Mouse (Mus musculus): Measurements from ENCODE around the gene Diablo. TPM values are rescaled to one million over a fixed set of nuclear protein-coding genes. Genes with fewer than 3 reads are reported as not detected.

The Diablo gene
- total and polyA plus RNA-seq, 2 experiments from 2014 or later, result 99.4 to 105 TPM

DNA sequence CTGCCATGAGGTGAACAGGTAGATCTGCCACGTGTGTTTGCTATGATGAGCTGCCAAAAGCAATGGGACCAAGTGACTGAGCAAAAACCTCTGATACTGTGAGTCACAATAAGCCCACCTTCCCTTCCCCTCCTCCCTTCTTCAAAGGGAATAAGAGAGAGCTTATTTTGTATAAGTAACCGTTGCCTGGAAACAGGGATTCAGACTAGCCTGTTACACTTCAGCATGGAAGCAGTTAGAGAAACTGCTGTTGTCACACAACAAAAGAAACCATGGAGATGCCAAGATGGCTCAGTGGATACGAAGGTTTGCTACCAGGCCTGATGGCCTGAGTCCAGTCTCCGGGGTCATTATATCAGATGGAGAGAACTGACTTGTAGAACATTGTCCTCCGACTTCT, 50.2 kb downstream of the Diablo start:
- no peak overlapping the region for H3K4me2 ChIP-seq (ENCODE audit: low read depth, low read length)
- no peak for TF ChIP-seq EP300 (IDR thresholded peaks at IDR 0.05; ENCODE audit: low read depth)
- TF ChIP-seq CTCF (IDR thresholded peaks at IDR 0.05; ENCODE audit: low read depth), result no peak
- H3K36me3 ChIP-seq (replicated peaks; ENCODE audit: control insufficient read depth, insufficient read depth, low read length), result no peaks in the 10 kb centered on the region
- H3K27ac ChIP-seq (ENCODE audit: low read depth), result no peak overlapping the region
- no peak overlapping the region for H3K4me3 ChIP-seq (ENCODE audit: low read depth, low read length)
- H3K9me3 ChIP-seq (replicated peaks; ENCODE audit: control insufficient read depth, low read length), result no peaks in the 10 kb centered on the region
- DNase-seq (ENCODE audit: low spot score) (no peak), ATAC-seq (ENCODE audit: insufficient read depth, low read depth) (no peak)
- WGBS, result 82% methylated on average over 5 of the region's 5 CpGs
- H3K27me3 ChIP-seq (ENCODE audit: control insufficient read depth, insufficient read depth, low read length), result no peaks in the 10 kb centered on the region
- no peak overlapping the region for H3K9ac ChIP-seq (replicated peaks; ENCODE audit: low read depth, low read length)
- H3K4me1 ChIP-seq (ENCODE audit: control insufficient read depth, insufficient read depth), result peaks cover 6% of the 10 kb centered on the region; the same call in 1 of the 2 replicates

DNA sequence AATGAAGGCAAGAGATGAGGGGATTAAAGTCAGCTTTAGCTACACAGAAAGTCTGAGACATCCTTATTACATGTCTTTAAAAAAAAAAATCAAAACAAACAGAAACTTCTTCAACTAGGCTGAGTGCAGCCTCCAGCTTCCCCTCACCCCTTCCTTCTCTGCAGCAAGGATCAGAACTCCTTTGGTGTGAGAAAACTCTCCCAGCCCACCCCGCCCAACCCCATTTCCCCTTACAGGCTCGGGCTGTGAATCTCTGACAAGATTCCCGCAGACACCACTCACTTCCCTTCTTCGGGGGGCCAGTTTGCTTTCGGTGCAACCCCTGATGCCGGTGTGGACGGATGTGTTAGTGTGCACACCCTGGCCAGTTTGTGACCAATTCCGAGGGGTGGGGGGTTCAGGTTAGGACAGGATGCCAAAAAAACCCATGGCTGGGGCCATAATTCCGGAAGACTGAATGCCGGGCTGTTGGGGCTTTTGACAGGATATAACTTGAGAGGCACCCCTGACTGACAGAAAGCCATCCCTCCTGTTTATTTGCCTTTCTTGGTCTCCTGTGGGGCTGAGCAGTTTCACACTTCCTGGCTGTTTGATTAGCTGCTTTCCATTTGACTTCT, 53.1 kb downstream of the Diablo start:
- TF ChIP-seq EP300 (IDR thresholded peaks at IDR 0.05; ENCODE audit: low read depth) (no peak), CTCF (IDR thresholded peaks at IDR 0.05; ENCODE audit: low read depth) (no peak)
- WGBS, result 11% methylated on average over 10 of the region's 10 CpGs
- H3K9me3 ChIP-seq (replicated peaks; ENCODE audit: control insufficient read depth, low read length), result no peaks in the 10 kb centered on the region
- H3K27me3 ChIP-seq (ENCODE audit: control insufficient read depth, insufficient read depth, low read length), result no peaks in the 10 kb centered on the region
- H3K36me3 ChIP-seq (replicated peaks; ENCODE audit: control insufficient read depth, insufficient read depth, low read length), result no peaks in the 10 kb centered on the region
- 0 out of 2 replicates have a peak overlapping the region, but pooled peaks have one; percentile 37 for H3K9ac ChIP-seq (replicated peaks; ENCODE audit: low read depth, low read length)
- H3K4me3 ChIP-seq (ENCODE audit: low read depth, low read length), result peak overlapping the region; percentile 17; the same call in 1 of the 2 replicates
- peak overlapping the region; percentile 56 for H3K4me2 ChIP-seq (ENCODE audit: low read depth, low read length)
- DNase-seq (ENCODE audit: low spot score), result no peak
- no peak for ATAC-seq (ENCODE audit: insufficient read depth, low read depth)
- peaks cover 6% of the 10 kb centered on the region; the same call in 1 of the 2 replicates for H3K4me1 ChIP-seq (ENCODE audit: control insufficient read depth, insufficient read depth)
- H3K27ac ChIP-seq (ENCODE audit: low read depth), result no peak overlapping the region

DNA sequence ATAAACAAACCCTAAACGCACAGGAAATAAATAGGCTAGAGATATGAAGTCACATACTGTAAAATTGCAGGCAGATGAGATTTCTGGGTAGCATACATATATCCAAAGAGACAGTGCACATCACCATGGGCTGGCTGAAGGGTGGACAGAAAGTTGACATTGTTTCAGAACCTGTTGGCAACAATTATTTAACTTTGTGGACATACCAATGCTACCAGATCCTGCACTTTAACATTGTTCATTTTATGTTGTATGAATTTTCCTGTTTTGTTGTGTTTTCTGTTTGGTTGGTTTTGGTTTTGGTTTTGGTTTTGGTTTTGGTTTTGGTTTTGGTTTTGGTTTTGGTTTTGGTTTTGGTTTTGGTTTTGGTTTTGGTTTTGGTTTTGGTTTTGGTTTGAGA, 59.3 kb downstream of the Diablo start:
- Histone ChIP-seq H3K36me3 (replicated peaks; ENCODE audit: control insufficient read depth, insufficient read depth, low read length) (no peaks in the 10 kb centered on the region), H3K4me1 (ENCODE audit: control insufficient read depth, insufficient read depth) (no peaks in the 10 kb centered on the region), H3K4me2 (ENCODE audit: low read depth, low read length) (no peak overlapping the region), H3K9ac (replicated peaks; ENCODE audit: low read depth, low read length) (no peak overlapping the region), H3K9me3 (replicated peaks; ENCODE audit: control insufficient read depth, low read length) (no peaks in the 10 kb centered on the region; the same call in 1 of the 2 replicates), H3K4me3 (ENCODE audit: low read depth, low read length) (no peak overlapping the region), H3K27me3 (ENCODE audit: control insufficient read depth, insufficient read depth, low read length) (no peaks in the 10 kb centered on the region), H3K27ac (ENCODE audit: low read depth) (no peak overlapping the region)
- DNase-seq (ENCODE audit: low spot score) (no peak), ATAC-seq (ENCODE audit: insufficient read depth, low read depth) (no peak)
- TF ChIP-seq CTCF (IDR thresholded peaks at IDR 0.05; ENCODE audit: low read depth) (no peak), EP300 (IDR thresholded peaks at IDR 0.05; ENCODE audit: low read depth) (no peak)
- WGBS, result 83% methylated on average over 1 of the region's 1 CpGs

- Histone ChIP-seq H3K4me2 (ENCODE audit: low read depth, low read length) (no peak overlapping the region), H3K27ac (ENCODE audit: low read depth) (no peak overlapping the region), H3K9me3 (replicated peaks; ENCODE audit: control insufficient read depth, low read length) (no peaks in the 10 kb centered on the region; the same call in 1 of the 2 replicates), H3K36me3 (replicated peaks; ENCODE audit: control insufficient read depth, insufficient read depth, low read length) (peaks cover 10% of the 10 kb centered on the region), H3K4me3 (ENCODE audit: low read depth, low read length) (no peak overlapping the region), H3K27me3 (ENCODE audit: control insufficient read depth, insufficient read depth, low read length) (no peaks in the 10 kb centered on the region), H3K9ac (replicated peaks; ENCODE audit: low read depth, low read length) (no peak overlapping the region), H3K4me1 (ENCODE audit: control insufficient read depth, insufficient read depth) (no peaks in the 10 kb centered on the region)
- ATAC-seq (ENCODE audit: insufficient read depth, low read depth), result no peak
- no peak for TF ChIP-seq CTCF (IDR thresholded peaks at IDR 0.05; ENCODE audit: low read depth)
- TF ChIP-seq EP300 (IDR thresholded peaks at IDR 0.05; ENCODE audit: low read depth), result no peak
- DNase-seq (ENCODE audit: low spot score), result no peak
- WGBS, result 38% methylated on average over 5 of the region's 5 CpGs
Observed at GRCm38 (mm10) chr5:123461420-123461819, 62.6 kb downstream of the Diablo start.

Small RNA genes lying within 50 kb of the gene (microRNA-seq; reads per million reads assigned to microRNA genes)
- gene Mir7647, result 0.71 reads per million

Other genes with a start within 250 kb of the Diablo start
- gene Bcl7a, start 180.3 kb downstream of the Diablo start, total RNA-seq (2014; rRNA removed; ENCODE audit: low replicate concordance), result 10.2 and 11.2 TPM in 2 replicates
- gene Bcl7a, start 180.3 kb downstream of the Diablo start, polyA plus RNA-seq (2015; fragmentation: Nextera tagmentation; extraction: Ambion mirVana), result 6.6 TPM in 2 replicates
- gene Mlxip, start 129.4 kb downstream of the Diablo start, total RNA-seq (2014; rRNA removed; ENCODE audit: low replicate concordance), result 12.0 and 13.4 TPM in 2 replicates
- gene Mlxip, start 129.4 kb downstream of the Diablo start, polyA plus RNA-seq (2015; fragmentation: Nextera tagmentation; extraction: Ambion mirVana), result 5.9 and 7.3 TPM in 2 replicates
- gene Lrrc43, start 34.9 kb downstream of the Diablo start, total RNA-seq (2014; rRNA removed; ENCODE audit: low replicate concordance), result not detected in 2 replicates
- 0.05 TPM in 1 of 2 replicates, not detected in the other for gene Lrrc43, start 34.9 kb downstream of the Diablo start, polyA plus RNA-seq (2015; fragmentation: Nextera tagmentation; extraction: Ambion mirVana)
- gene Il31, start 34.7 kb downstream of the Diablo start, total RNA-seq (2014; rRNA removed; ENCODE audit: low replicate concordance), result not detected in 2 replicates
- not detected in 2 replicates for gene Il31, start 34.7 kb downstream of the Diablo start, polyA plus RNA-seq (2015; fragmentation: Nextera tagmentation; extraction: Ambion mirVana)
- not detected in 2 replicates for gene B3gnt4, start 13.7 kb downstream of the Diablo start, total RNA-seq (2014; rRNA removed; ENCODE audit: low replicate concordance)
- not detected in 2 replicates for gene B3gnt4, start 13.7 kb downstream of the Diablo start, polyA plus RNA-seq (2015; fragmentation: Nextera tagmentation; extraction: Ambion mirVana)
- 1.1 TPM in 1 of 2 replicates, not detected in the other for gene Gm49027, start 1.3 kb upstream of the Diablo start, total RNA-seq (2014; rRNA removed; ENCODE audit: low replicate concordance)
- 0.15 TPM in 1 of 2 replicates, not detected in the other for gene Gm49027, start 1.3 kb upstream of the Diablo start, polyA plus RNA-seq (2015; fragmentation: Nextera tagmentation; extraction: Ambion mirVana)
- gene Vps33a, start 48.9 kb upstream of the Diablo start, total RNA-seq (2014; rRNA removed; ENCODE audit: low replicate concordance), result 15.9 and 42.7 TPM in 2 replicates
- 16.7 and 17.5 TPM in 2 replicates for gene Vps33a, start 48.9 kb upstream of the Diablo start, polyA plus RNA-seq (2015; fragmentation: Nextera tagmentation; extraction: Ambion mirVana)
- 65.2 and 70.0 TPM in 2 replicates for gene Clip1, start 160.4 kb upstream of the Diablo start, total RNA-seq (2014; rRNA removed; ENCODE audit: low replicate concordance)
- gene Clip1, start 160.4 kb upstream of the Diablo start, polyA plus RNA-seq (2015; fragmentation: Nextera tagmentation; extraction: Ambion mirVana), result 41.4 and 44.1 TPM in 2 replicates
- gene Zcchc8, start 196.9 kb upstream of the Diablo start, total RNA-seq (2014; rRNA removed; ENCODE audit: low replicate concordance), result 11.8 and 30.8 TPM in 2 replicates
- 31.3 and 31.8 TPM in 2 replicates for gene Zcchc8, start 196.9 kb upstream of the Diablo start, polyA plus RNA-seq (2015; fragmentation: Nextera tagmentation; extraction: Ambion mirVana)
- gene Rsrc2, start 225.2 kb upstream of the Diablo start, total RNA-seq (2014; rRNA removed; ENCODE audit: low replicate concordance), result 19.5 and 19.9 TPM in 2 replicates
- 72.7 and 76.5 TPM in 2 replicates for gene Rsrc2, start 225.2 kb upstream of the Diablo start, polyA plus RNA-seq (2015; fragmentation: Nextera tagmentation; extraction: Ambion mirVana)
- gene Kntc1, start 225.5 kb upstream of the Diablo start, total RNA-seq (2014; rRNA removed; ENCODE audit: low replicate concordance), result 15.6 and 17.5 TPM in 2 replicates
- gene Kntc1, start 225.5 kb upstream of the Diablo start, polyA plus RNA-seq (2015; fragmentation: Nextera tagmentation; extraction: Ambion mirVana), result 3.8 and 3.9 TPM in 2 replicates

Measured in heart, postnatal 0 days (tissue).